Comparison of ENCODE assay signal across 8 mouse cellular contexts in the genomic region with DNA sequence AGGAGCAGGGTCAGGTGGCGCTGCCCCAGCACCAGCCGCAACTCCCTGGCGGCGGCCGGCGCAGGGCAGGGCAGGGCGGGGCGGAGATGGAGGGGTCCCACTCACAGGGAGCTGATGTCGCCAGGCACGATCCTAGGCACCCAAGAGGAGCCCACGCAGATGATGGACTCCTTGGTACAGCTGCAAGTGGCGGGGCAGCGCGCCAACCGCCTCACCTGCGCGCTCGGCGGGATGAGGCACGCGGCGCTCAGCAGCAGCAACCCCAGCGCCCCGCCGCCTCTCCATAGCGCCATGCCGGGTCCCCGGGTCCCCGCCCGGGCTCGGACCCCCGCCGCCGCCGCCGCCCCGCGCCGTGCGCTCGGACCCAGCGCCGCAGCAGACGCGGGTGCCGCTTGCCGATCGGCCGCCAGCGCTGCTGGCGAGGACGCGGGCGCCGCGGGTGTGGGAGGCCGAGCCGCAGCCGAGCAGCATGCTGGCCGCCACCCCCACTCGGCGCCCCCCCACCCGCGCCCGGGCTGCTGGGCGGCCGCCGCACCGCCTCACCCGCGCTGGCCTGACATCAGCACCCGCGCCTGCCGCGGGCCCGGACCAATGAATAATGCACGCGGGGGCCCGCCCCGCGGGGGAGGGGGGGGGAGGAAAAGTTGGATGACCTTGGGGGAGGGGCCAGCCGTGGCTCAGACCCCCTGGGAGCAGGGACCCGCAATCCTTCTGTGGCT. TPM values are rescaled to one million over a fixed set of nuclear protein-coding genes. Genes with fewer than 3 reads are reported as not detected.
DNase-seq lines count a peak whose midpoint lies in the region; ATAC-seq and TF ChIP-seq lines count a peak whose summit lies in the region.

TSS of gene Lgi2 (minus strand) at position 650 of the 719 bp plus-strand sequence.

- H3K4me2 ChIP-seq in midbrain, embryonic 11.5 days = peak within 1 kb of the TSS; percentile 99
- peak within 1 kb of the TSS; percentile 93 for H3K4me2 ChIP-seq in stomach, postnatal 0 days (replicated peaks; ENCODE audit: low read depth)

- WGBS in midbrain, embryonic 11.5 days = under 1% methylated on average over 79 of the region's 83 CpGs
- under 1% methylated on average over 51 of the region's 83 CpGs for WGBS in stomach, postnatal 0 days

- ATAC-seq in midbrain, embryonic 11.5 days (ENCODE audit: low FRiP score) = peak; percentile 88
- peak; percentile 53 for ATAC-seq in stomach, postnatal 0 days (ENCODE audit: low FRiP score, low TSS enrichment)
- no peak for ATAC-seq in erythroid progenitor cell, adult 5-6 weeks (replicated peaks; ENCODE audit: low FRiP score, poor library complexity, severe bottlenecking)

- peak within 1 kb of the TSS; percentile 69 for H3K9ac ChIP-seq in midbrain, embryonic 11.5 days (ENCODE audit: low read length)
- H3K9ac ChIP-seq in stomach, postnatal 0 days (ENCODE audit: low read length) = peak within 1 kb of the TSS; percentile 69

- no peak for TF ChIP-seq EP300 in stomach, postnatal 0 days (optimal IDR thresholded peaks at IDR 0.05)

- peak; percentile 8 for DNase-seq in urinary bladder, postnatal 25 days (ENCODE audit: low spot score)
- no peak for DNase-seq in urinary bladder, adult 2 months (ENCODE audit: low spot score)
- DNase-seq in embryo, embryonic 11 days = peak; percentile 76
- peak; percentile 19 to 24 for DNase-seq in heart, postnatal 10 days
- peak in 1 of 2 experiments; percentile 36 for DNase-seq in left cerebral cortex, adult 8-10 months (ENCODE audit: low spot score in 2 of 2)
- DNase-seq in midbrain, embryonic 11.5 days (ENCODE audit: low spot score, missing footprints) = peak; percentile 93
- peak; percentile 57 for DNase-seq in stomach, postnatal 0 days (ENCODE audit: low spot score)

- H3K4me3 ChIP-seq in midbrain, embryonic 11.5 days (ENCODE audit: low read depth, low read length) = peak within 1 kb of the TSS; percentile 60
- peak within 1 kb of the TSS; percentile 56 for H3K4me3 ChIP-seq in stomach, postnatal 0 days (ENCODE audit: low read depth, low read length)

- TF ChIP-seq CTCF in stomach, postnatal 0 days (IDR thresholded peaks at IDR 0.05; ENCODE audit: low read depth) = 0 out of 2 replicates have a peak, but pooled peaks have one; percentile 1

- H3K36me3 ChIP-seq in midbrain, embryonic 11.5 days (ENCODE audit: control insufficient read depth, insufficient read depth, low read length) = no peaks in the 10 kb centered on the region
- H3K36me3 ChIP-seq in stomach, postnatal 0 days (ENCODE audit: control insufficient read depth, insufficient read depth, low read length) = no peaks in the 10 kb centered on the region

- intact Hi-C loops in heart, postnatal 10 days (cut with DNase I) = no loop called here

- peaks cover 2% of the 10 kb centered on the region; the same call in 1 of the 2 replicates for H3K27me3 ChIP-seq in midbrain, embryonic 11.5 days (ENCODE audit: control insufficient read depth, insufficient read depth, low read length)
- H3K27me3 ChIP-seq in stomach, postnatal 0 days (ENCODE audit: control insufficient read depth, insufficient read depth, low read length) = no peaks in the 10 kb centered on the region

- no peaks in the 10 kb centered on the region; the same call in 1 of the 2 replicates for H3K9me3 ChIP-seq in midbrain, embryonic 11.5 days (ENCODE audit: control insufficient read depth, low read length)
- H3K9me3 ChIP-seq in stomach, postnatal 0 days (ENCODE audit: control insufficient read depth, low read length) = no peaks in the 10 kb centered on the region

- peaks cover 3% of the 10 kb centered on the region for H3K4me1 ChIP-seq in midbrain, embryonic 11.5 days (ENCODE audit: control insufficient read depth, insufficient read depth, low read length)
- no peaks in the 10 kb centered on the region; the same call in 1 of the 2 replicates for H3K4me1 ChIP-seq in stomach, postnatal 0 days (replicated peaks; ENCODE audit: control insufficient read depth, insufficient read depth)

- H3K27ac ChIP-seq in midbrain, embryonic 11.5 days (ENCODE audit: low read depth, low read length) = no peak within 1 kb of the TSS
- peak within 1 kb of the TSS; percentile 58 for H3K27ac ChIP-seq in stomach, postnatal 0 days (replicated peaks)

RNA-seq across cellular contexts. Expression of gene Lgi2, which starts in this region (rescaled TPM):
- 2.0 and 3.3 TPM in 2 replicates for polyA plus RNA-seq in urinary bladder, adult 2 months (2012; rRNA removed)
- total RNA-seq in heart, postnatal 10 days (2021) = 1 to 10 TPM; 1.3 to 1.4 TPM
- 10 to 100 TPM; 53.1 to 72.8 (median 58.0) TPM for total RNA-seq in left cerebral cortex, adult 8-10 months (2022)
- polyA plus RNA-seq in midbrain, embryonic 11.5 days (2014; fragmentation: Nextera tagmentation; extraction: Ambion mirVana) = 0.92 and 1.3 TPM in 2 replicates
- 4.8 and 5.5 TPM in 2 replicates for polyA plus RNA-seq in stomach, postnatal 0 days (2015; fragmentation: Nextera tagmentation; extraction: Ambion mirVana)
- total RNA-seq in erythroid progenitor cell, adult 5-6 weeks (2015; ENCODE audit: low replicate concordance) = not detected in 2 replicates
- not detected in 2 replicates for total RNA-seq in erythroid progenitor cell, adult 5-6 weeks (2017; ENCODE audit: low replicate concordance)

Comparison
In these comparisons a context has a peak if more than half of its experiments do, and no peak if none do; other contexts are left out.
1. RNA of gene Lgi2 (total RNA-seq): 53.1 to 72.8 TPM in left cerebral cortex, adult 8-10 months; 1.3 to 1.4 TPM in heart, postnatal 10 days and not detected in erythroid progenitor cell, adult 5-6 weeks; every median in the first group is over 10 times any median in the second.